Mouse (Mus musculus) bone marrow macrophage, adult 2 months (primary cell): ENCODE data around the gene Strip2.

ENCODE experiments used
- CTCF ChIP-seq: IDR thresholded peaks from 2 replicates; pipeline ENCODE4 v1.5.1; 2012; ENCODE audit warnings: low read depth, mild to moderate bottlenecking, low read length, moderate library complexity
- POLR2A ChIP-seq: IDR thresholded peaks from 2 replicates; pipeline ENCODE4 v1.6.1; 2012; ENCODE audit warnings: mild to moderate bottlenecking, low read depth, low read length, borderline replicate concordance

DNA sequence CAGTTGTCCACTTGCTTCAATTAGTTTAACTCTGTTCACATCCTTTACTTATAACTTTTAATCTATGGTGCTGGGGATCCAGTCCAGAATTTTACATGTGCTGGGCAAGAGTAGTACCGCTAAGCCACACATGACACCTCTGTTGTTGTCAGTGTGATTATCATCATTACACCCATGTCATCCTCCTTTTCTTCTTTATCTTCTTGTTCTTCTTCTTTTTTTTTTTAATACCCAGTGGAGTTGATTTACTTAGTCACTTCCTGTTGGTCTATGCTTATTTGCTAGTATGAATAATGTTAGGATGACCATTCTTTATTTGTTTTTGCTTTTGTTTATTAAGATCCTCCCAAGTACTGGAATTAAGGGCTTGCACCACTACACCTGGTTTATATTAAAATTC, 15.4 kb upstream of the Strip2 start:
- TF ChIP-seq POLR2A (no peak), CTCF (no peak)
